Mouse (Mus musculus): ENCODE data around the gene Eif2b2.
A peak's percentile ranks its signal among the peaks of the same experiment; 100 is the strongest.

Gene Eif2b2

DNA sequence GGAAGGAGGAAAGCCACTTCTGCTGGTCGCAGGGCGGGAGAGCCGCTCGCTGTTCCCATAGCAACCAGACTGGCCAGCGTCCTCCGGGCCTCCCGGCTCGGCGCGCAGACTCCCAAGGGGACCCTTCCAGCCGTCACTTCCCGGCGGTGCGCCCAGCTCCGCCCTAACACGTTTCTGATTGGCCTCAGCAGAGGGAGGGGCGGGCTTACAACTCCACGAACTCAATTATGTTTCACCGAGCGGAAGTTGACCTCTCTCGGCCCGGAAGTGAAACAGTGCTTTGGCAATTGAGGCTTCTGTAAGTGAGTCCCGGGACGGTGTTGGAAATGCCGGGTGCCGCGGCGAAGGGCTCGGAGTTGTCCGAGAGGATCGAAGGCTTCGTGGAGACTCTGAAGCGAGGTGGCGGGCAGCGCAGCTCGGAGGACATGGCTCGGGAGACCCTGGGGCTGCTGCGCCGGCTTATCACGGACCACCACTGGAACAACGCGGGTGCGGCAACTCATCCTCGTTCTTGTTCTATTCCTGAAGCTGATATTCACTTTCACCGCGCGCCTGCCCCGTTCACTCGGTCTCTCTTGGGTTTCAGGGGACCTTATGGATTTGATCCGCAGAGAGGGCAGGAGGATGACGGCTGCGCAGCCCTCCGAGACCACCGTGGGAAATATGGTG lies at the start of gene Eif2b2:
Gene Eif2b2, plus strand, starts transcription at position 246 of the 669 bp plus-strand sequence.
- DNase-seq (ENCODE audit: low spot score), result peak; percentile 97

DNA sequence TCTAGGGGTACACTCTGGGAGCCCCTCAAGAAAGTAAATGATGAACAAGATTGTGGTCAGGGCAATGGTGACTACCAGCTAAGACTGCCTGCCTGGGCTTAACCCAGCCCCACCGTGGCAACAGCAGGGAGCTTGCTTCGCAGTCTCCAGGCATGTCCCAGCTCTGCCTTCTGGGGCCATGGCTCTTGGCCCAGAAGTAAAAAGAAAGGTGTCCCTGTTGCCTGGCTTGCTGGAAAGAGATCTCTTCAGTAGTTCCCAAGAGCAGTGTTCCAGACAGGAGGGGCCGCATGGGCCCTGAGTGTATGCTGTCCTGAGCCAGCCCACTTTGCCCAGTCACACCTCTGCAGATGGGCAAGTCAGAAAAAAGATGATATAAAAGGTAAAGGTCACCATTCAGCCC lies 49.4 kb upstream of the Eif2b2 start:
- no peak for DNase-seq (ENCODE audit: low spot score)

DNA sequence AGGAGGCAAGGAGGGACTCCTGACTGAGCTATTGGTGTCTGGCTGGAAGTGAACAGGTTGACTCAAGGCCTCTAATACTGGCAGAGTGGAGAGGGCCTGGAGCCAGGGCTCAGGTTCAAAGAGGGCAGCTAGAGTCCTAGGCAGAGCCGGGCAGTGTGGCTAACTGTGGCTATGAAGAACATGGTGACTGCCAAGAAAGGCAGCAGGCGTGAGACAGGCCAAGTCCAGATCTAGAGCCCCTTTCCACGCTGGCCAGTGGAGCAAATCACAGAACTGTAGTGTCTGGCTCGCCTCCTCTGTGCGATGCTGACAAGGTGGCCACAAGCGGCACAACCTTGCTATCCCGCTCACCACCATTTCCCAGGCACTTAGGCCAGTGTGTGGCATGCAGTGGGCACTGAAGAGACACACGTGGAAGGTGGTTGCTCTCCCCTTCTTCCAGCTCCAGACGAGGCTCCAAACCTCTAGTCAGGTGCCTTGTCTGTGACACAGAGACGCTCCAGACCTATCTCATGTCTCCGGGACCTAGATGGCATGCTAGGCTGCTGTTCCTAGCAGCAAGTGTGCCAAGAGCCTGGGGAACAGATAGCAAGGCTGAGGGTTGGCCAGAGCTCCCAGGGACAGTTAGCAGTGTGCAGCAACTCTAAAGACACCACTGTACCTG lies 48.9 kb upstream of the Eif2b2 start:
- DNase-seq (ENCODE audit: low spot score), result no peak

DNA sequence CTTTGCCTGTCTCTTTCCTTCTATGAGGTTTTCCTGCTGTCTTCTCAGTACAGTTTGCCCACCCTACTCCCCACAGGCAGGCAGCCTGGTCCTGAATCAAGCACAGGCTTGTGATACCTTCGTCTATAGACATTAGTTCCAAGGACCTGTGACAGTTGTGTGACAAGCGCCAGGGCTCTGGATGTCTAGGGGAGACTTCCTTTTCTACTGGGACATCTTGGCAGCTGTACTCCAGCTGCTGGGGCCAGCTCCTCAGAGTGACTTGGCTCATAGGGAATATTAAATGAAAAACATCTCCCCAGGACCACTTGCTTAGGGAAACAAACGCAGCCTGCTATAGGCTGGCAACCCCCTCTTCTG lies 48.4 kb upstream of the Eif2b2 start:
- no peak for DNase-seq (ENCODE audit: low spot score)

DNA sequence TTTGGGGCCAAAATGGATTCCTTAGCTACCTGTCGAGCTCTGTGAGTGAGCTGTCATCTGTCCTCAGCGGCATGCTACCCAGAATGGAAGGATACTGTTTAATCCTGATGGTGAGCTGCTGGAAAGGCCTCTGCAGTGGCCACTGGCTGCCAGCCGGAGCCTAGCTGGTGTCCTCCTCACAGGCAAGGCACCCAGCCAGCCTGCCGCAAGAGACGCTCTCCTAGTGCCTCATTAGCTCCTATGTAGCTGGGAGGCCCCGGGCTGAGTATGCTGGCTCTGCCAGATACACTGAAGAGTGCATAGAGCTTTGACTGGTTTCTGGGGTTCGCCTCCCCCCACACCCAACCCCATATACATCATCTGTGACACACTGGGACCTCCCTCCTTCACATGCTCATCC lies 45.3 kb upstream of the Eif2b2 start:
- no peak for DNase-seq (ENCODE audit: low spot score)

DNA sequence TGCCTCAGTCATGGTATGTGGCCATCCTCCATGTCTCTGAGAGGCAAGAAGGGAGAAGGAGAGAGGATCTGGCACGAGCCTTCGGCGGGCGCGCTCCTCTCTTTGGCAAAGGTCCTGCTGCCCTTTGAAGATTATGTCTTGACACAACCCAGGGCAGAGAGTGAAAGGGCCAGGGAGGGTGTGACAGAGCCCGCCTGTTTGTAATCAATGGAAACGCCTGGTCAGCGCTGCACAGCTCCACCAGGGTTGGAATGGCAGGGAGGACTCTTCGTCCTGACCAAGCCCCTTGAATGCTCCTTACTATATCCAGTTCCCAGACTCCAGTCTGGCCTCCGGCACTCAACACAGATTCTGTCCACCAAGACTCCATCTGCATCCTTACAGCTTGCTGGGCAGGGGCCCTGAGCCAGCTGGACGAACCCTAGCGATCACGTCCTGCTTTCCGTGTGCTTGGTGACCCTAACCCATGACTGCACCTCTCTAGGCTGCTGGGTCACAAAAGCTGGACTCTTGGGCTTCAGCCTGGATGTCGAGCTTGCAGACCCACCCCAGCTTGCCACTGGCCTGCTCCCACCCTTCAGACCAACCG lies 44.1 kb upstream of the Eif2b2 start:
- DNase-seq (ENCODE audit: low spot score), result no peak

DNA sequence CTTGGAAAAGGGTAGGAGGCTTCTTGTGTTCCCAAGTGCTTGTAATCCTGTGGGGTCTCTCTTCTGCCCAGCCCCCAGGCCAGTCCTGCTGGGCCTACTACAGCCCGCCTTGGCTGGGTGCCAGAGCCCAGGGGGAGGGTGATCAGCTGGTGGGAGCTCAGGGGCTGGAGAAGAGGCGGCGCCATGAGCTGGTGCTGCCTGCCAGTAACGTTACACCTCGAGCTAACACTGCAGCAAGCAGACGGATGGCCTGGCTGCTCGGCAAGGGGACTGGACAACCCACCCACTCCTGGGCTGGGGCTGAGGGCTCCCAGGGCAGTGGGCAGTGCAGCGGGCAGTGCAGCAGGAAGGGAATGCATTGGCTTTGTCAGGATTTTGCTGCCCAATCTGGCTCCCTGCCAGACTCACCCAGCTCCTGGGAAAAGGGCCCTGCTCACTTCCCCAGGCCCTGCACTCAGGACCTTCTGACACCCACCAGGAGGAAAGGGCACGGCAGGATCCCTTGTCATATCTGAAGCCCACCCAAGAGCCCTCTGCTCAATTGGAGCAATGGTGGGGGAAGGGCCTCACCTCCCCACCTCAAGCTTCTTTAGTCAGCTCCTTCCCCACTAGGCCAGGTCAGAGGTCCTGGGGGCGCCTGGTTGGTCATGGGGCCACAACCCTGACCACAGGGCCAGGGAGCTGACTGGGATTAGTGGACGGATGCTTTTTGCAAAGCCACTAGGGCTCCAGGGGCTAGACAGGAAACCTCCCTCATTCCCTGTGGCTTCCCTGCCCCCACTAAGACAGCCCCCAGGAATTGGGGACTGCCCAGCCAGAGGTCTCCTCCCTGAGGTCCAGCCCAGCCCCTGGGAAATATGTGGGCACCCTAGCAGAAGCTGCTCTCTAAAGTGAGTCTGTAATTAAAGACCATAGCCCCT lies 43.1 kb upstream of the Eif2b2 start:
- no peak for DNase-seq (ENCODE audit: low spot score)

DNA sequence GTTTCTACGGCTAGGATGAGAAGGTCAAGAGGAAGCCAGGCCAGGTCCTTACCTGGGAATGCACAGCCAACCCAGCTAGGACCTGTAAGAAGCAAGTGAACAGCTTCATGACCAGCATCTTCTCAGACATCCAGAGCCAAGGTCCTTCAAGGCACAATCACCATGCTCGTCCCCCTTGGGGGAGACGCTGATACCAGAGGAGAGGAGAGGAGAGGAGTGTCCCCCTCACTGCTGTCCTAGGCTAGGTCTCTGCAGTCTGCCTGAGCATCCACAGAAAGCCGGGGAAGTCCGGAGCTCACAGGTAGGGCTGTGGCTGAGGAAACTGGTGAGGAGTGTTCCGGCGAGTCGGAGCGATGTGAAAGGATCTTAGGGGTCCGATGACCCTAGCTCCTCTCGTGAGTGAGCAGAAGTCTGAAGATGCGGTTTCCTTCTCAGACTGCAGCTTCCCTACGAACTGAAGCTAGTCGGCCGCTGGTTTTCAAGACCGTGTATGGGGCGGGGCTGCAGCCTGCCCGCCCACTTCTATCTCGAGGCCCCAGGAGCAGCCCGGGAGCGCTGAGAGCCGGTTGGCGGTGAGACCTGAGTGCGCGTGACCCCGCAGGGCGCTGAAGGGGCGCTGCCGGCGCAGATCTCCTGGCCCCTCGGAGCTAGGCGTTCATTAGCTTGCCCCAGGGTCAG lies 42.3 kb upstream of the Eif2b2 start:
- no peak for DNase-seq (ENCODE audit: low spot score)

DNA sequence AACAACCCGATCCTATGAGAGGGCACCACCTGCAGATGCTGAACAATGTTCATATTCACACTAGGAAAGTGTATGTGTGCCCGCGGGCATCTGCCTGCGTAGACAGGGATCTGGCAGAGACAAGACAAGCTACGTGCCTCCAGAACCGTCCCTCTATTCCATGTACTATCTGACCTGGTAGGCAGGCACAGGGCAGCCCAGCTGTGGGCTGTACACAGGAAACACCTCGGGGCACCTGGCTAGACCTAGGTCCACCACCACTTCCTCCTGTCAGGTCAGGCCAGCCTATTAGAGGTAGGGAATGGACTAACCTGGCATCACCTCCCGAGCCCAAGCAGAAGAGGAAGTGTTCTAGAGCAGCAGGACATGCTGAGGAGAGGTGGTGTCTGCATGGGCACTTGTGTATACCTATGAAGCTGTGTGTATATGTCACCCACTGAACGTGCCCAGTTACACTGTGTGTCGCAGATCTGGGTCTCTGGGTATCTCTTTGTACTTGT lies 41.5 kb upstream of the Eif2b2 start, which contains the start of gene Pgf:
Gene Pgf, minus strand, starts transcription at position 51 of the 500 bp plus-strand sequence.
- no peak for DNase-seq (ENCODE audit: low spot score)

DNA sequence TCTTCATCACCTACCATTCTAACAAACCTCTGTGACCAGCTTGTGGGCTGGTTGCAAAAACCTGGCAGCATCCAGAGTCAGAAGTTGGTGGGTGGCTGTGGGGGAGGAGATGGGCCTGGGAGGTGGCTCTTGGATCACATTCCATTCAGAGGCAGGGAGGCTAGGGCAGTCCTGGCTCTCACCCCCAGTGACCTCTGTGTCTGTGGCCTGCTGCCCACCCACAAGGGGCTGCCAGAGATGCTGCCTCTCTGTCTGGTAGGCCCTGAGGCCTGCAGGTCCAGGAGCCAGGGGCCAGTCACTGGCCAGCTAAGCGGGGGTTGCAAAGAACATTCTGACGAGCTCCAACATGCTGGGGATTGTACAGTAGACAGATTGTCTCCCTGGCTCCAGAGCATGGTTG lies 41.0 kb upstream of the Eif2b2 start:
- no peak for DNase-seq (ENCODE audit: low spot score)

DNA sequence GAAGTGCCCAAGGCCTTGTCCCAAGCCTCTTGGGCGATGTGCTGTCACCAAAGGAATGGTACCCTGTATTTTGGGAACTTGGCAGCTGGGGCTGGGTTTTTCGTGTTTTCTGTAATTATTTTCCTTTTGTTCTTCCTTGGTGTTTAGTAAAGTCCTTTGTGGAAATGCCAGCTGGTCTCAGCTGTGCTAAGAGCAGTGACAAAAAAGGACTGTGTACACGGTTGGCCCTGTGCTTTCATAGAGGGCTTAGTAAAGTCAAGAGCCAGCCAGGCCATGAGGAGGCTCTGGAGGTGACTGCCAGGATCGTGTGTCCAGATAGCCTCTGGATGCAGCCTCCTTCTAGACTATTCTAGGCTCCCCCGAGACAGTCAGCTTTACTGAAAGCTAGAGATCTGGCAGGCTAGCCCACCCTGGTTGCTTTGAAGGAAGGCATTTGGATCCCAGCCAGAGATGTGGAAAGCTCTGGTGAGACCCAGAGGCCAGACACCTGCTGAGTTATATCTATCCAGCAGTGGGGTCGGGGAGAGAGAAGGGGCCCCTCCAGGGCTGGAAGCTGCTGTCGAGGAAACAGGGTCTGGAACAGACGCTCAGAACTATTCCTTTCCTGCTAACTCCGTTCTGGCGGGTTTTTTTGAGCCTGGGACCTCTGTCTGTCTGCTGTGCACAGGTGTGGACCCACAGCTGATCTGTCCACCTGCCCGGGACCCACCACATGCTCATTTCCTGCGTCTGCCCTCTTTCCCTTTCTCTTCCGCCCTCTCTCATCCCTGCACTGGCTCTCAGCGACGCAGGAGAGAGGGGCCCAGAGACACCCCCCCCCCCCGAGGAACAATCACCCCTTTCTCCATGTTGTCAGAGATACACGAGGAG lies 37.6 kb upstream of the Eif2b2 start:
- DNase-seq (ENCODE audit: low spot score), result no peak

DNA sequence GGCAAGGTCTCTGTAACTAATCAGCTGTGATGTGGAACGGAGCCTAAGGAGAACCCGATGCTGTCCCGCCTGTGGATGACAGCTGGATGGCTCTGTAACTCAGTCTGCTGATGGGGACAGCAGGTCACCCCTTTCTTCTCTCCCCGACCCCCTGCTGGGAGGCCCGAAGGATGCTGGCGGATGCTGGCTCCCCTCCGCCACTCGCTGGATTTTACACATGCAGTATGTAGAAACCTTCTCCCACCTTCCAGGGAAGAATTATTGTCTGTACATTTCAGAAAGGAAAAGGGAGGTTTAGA lies 37.0 kb upstream of the Eif2b2 start:
- DNase-seq (ENCODE audit: low spot score), result no peak

DNA sequence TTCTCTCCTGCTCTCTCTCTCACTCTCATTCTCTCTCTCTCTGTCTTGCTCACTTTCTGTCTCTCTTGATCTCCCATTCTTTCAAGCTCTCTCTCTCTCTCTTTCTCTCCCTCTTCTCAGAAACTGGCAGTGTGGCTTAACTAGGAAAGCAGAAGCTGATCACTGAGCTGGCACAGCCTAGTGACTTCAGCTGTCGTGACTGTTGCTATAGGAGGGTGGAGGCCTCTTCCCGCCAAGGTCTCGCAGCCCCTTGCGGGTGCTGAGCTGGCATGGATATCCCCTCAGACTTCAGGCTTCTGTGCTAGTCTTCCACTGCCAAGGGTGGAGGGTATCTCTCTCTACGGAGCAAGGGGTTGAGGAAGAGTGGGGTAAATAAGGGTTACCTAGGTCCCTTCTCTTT lies 36.4 kb upstream of the Eif2b2 start:
- DNase-seq (ENCODE audit: low spot score), result no peak

DNA sequence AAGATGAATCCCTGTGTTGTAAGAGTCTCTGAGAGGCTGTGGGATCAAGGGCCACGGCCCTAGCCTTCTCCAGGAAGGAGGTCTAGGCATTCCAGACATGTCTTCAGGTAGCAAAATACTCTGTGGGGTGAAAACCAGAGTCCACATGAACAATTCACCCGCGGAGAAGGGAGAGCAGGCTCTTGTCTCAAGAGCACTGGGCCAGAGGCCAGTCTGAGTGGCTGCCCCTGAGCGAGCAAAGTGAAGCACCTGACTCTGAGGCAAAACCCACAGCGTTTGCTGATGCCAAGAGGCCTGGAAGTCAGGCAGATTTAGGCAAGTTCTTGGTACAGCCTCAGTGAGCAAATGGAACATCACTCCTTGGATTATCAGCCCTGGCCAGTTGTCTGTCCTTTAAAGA lies 35.2 kb upstream of the Eif2b2 start:
- no peak for DNase-seq (ENCODE audit: low spot score)

DNA sequence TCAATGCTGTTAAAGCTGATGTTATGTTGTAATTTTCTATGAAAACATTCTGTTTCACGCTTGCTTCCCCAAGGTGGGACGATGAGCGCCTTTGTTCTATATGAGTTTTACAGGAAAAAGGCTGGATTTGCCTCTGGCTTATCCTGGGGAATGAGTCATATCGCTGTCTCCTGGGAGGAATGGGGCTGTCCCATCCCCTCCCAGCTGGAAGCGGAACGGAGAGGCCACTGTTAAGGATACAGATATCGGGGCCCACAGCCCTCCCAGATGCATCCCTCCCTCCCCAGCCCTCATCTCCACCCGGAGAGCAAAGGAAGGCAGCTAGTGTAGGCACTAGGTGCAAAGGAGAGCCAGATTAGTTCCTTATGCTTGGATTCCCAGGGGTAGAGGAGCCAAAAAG lies 33.5 kb upstream of the Eif2b2 start:
- DNase-seq (ENCODE audit: low spot score), result no peak

DNA sequence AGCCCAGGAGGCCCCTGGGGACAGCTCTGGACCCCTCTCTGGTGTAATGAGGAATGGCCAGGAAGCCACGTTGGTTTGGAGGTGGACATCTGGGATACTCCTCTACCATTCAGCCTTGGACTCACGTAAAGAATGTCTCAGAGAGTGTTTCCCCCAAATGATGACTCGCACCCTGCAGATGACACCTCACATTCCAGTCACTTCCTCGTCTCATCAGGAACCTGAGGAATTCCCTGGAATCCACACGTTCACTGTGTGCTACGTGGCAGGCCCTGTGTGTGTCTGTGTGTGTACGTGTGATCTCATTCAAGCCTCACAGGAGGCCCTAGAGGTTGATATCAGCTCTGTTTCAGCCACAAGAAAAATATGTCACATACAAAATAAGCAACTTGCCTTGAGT lies 32.9 kb upstream of the Eif2b2 start:
- DNase-seq (ENCODE audit: low spot score), result no peak

DNA sequence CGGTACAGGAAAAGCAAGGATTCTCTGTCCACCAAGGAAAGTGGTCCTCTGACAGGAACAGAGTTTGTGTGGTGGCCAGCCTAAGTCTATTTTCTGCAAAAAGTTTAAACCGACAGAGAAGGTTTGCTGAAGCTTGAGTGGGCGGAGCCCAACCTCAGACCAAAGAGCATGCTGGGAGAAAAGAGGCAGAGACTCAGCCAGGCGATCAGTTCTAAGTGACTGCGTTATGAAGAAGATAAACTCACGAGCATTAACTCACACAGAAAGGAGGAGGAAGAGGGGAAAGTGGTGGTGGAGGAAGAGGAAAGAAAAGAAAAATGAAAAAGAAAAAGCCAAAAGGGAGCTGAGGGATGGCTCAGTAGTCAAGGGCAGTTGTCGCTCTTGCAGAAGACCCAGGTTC lies 29.0 kb upstream of the Eif2b2 start:
- DNase-seq (ENCODE audit: low spot score), result no peak

DNA sequence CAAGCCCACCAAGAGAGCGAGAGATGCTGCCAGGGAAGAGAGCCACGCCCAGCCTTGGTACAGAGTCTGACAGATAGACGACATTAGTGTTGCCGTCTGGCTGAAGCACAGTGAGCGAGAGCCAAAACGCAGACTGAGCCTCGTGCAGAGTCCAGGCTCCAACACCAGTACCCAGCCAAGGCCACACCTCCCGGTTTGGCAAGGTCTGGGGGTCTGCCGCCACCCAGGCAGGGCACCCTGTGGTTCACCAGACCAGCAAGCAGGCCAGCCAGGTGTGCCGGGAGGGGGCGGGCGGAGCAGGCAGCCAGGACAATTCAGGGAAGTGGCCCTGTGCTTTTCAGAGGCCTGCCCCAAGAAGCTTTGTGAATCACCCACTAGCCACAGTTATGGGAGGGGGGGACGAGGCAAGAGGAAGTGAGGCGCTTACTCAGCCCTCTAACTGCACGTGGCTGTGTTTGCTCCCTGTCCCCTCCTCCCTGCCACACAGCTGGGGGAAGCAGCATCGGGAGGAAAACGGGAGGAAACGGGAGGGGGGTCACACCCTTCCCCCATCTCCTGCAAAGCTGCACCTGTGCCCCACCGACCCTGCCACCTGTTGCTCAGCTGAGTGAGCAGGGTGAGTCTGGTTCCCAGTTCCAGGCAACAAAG lies 26.7 kb upstream of the Eif2b2 start:
- no peak for DNase-seq (ENCODE audit: low spot score)

DNA sequence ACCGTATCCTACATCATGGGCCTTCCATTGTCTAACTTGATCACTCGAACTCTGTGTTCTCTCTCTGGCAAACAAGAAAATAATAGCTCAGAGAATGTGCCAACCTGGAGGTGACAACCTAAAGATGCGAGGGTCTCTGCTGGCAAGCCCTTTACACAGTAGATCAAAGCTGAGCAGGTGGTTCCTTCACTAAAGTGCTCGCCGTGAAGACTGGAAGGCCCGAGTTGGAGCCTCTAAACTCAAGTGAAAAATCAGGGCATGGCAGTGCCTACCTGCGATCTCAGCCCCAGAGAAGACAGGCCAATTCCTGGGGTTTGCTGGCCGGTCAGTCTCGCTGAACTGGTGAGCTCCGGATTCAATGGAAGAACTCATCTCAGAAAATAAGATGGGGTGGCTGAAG lies 26.1 kb upstream of the Eif2b2 start:
- DNase-seq (ENCODE audit: low spot score), result no peak

DNA sequence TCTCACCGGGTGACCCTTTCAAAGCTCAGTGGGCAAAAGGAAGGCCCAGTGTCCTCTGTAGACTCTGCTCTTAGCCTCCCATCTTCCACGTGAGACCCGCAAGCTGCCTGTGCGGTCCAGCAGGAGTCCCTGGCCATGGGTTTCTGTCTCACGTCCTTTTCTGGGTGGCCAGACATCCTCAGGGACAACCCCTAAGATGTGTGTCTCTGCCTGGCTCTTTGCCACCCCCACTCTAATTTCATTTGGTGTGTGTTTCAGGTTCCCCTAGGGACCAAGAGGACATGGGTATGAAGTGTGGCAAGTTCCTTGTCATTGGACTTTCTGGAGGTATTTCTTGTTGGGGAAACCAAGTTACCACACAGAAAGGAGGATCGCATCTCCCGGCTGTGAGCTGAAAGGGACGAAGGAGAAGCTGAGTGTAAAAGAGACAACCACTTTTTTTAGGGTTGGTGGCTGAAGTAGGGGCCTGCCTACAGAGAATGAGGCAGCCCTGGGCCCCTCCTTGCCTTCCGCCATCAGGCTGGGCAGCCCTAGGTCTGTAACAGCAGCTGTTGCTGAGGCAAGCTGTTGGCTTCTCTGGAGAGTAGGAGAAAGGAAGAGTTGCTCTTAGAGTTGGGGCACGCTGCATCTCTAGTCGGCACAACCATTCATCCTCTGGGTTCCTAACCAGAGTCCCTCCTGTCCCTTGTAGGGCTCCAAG lies 25.2 kb upstream of the Eif2b2 start:
- no peak for DNase-seq (ENCODE audit: low spot score)

Measured in left cerebral cortex, adult 11 months (tissue).